Mouse (Mus musculus) sigmoid colon, adult 10 weeks (tissue): ENCODE results near the gene Abtb1. TPM values are rescaled to one million over a fixed set of nuclear protein-coding genes. Genes with fewer than 3 reads are reported as not detected.

ENCODE experiments used
- polyA plus RNA-seq: library from polyadenylated mRNA; stranded (reverse); fragments of 350-450 nt; fragmentation: Illumina TruSeq; extraction: RNeasy Lipid Tissue Mini Kit (QIAGEN cat#74804); gene quantifications from one replicate; pipeline ENCODE4 v1.2.3, GENCODE M21; 2014; ENCODE audit warnings: low read depth, low replicate concordance

The Abtb1 gene
- 2.4 TPM for polyA plus RNA-seq

GRCm38 (mm10) chr6:88841781-88842689 lies at the start of gene Abtb1:
TSS of gene Abtb1 (minus strand) at chr6:88841984.

GRCm38 (mm10) chr6:88874868-88875508 lies 33.2 kb upstream of the Abtb1 start, which contains the start of gene Podxl2:
TSS of gene Podxl2 (minus strand) at chr6:88875044.

Other genes starting within 250 kb of the Abtb1 start
- 0.54 TPM for gene Kbtbd12, start 204.0 kb downstream of the Abtb1 start, polyA plus RNA-seq
- 6.9 TPM for gene Mgll, start 117.6 kb downstream of the Abtb1 start, polyA plus RNA-seq
- not detected for gene Podxl2, start 33.1 kb upstream of the Abtb1 start, polyA plus RNA-seq
- gene Mcm2, start 56.8 kb upstream of the Abtb1 start, polyA plus RNA-seq, result 2.1 TPM
- gene Tpra1, start 60.3 kb upstream of the Abtb1 start, polyA plus RNA-seq, result 6.8 TPM